Mouse (Mus musculus) B cell, adult 62 days (primary cell): ENCODE results near the gene Klhl15. TPM values are rescaled to one million over a fixed set of nuclear protein-coding genes. Genes with fewer than 3 reads are reported as not detected.

Experiments used
- total RNA-seq: library from RNA; stranded (reverse); gene quantifications from 4 replicates; pipeline ENCODE4 v1.2.4, GENCODE M21; 2023

The Klhl15 gene
- 22.3 to 25.5 TPM (median 23.4 TPM) in 4 replicates for total RNA-seq

GRCm38 (mm10) chrX:94234532-94235189 lies at the start of gene Klhl15:
Klhl15 (plus strand) TSS chrX:94234599.

GRCm38 (mm10) chrX:94212597-94213321 lies 21.6 kb upstream of the Klhl15 start, which contains the start of gene Eif2s3x:
Eif2s3x (minus strand) TSS chrX:94212862.

Other genes starting within 250 kb of the Klhl15 start
- 45.8 to 60.0 TPM (median 54.7 TPM) in 4 replicates for gene Zfx, start 110.9 kb upstream of the Klhl15 start, total RNA-seq
- gene Eif2s3x, start 21.7 kb upstream of the Klhl15 start, total RNA-seq, result 94.4 to 103 TPM (median 101 TPM) in 4 replicates
- gene Fam90a1b, start 132.2 kb downstream of the Klhl15 start, total RNA-seq, result 0.33 to 0.69 TPM (median 0.58 TPM) in 4 replicates
- gene Apoo, start 132.5 kb downstream of the Klhl15 start, total RNA-seq, result 6.4 to 11.1 TPM (median 10.3 TPM) in 4 replicates